Mouse (Mus musculus) liver, embryonic 14.5 days (tissue): ENCODE data around the gene Mknk1. TPM values are rescaled to one million over a fixed set of nuclear protein-coding genes. Genes with fewer than 3 reads are reported as not detected.

ENCODE experiments used
- ATAC-seq: fragments of 200-750 bp; cut with Nextera tagmentation; 2 replicates; pipeline ENCODE4 v1.8.0; 2017; ENCODE audit warnings: moderate number of reproducible peaks, mild to moderate bottlenecking, moderate library complexity; ENCODE audit not compliant: insufficient read depth
- DNase-seq, 3 experiments: peaks; one replicate each; pipeline ENCODE4 v3.0.0-alpha.2; 2012 to 2013; ENCODE audit warnings: low read depth in 3 of 3, low spot score in 3 of 3
- H3K27ac ChIP-seq: fragments of 300-500 bp; sonication (generic); 2 replicates; pipeline ENCODE4 v1.5.1; 2014; ENCODE audit warnings: moderate library complexity, mild to moderate bottlenecking, control low read depth, inconsistent platforms
- H3K27me3 ChIP-seq: fragments of 300-500 bp; sonication (generic); 2 replicates; pipeline ENCODE4 v1.6.1; 2014; ENCODE audit warnings: mild to moderate bottlenecking, low read length, moderate library complexity; ENCODE audit not compliant: control insufficient read depth, insufficient read depth
- H3K36me3 ChIP-seq: fragments of 300-500 bp; sonication (generic); replicated peaks from 2 replicates; pipeline ENCODE4 v1.6.1; 2014; ENCODE audit warnings: low read depth; ENCODE audit not compliant: control insufficient read depth, insufficient read depth
- H3K4me1 ChIP-seq, 2 experiments: fragments of 200-500 bp in 1 of 2; fragments of 300-500 bp in 1 of 2; sonication (generic) in 1 of 2; replicated peaks; 2 replicates each; pipeline ENCODE4 v1.6.1; 2012 to 2014; ENCODE audit warnings: antibody characterized with exemption in 1 of 2, inconsistent platforms in 1 of 2, low read length in 1 of 2; ENCODE audit not compliant: control insufficient read depth in 2 of 2, insufficient read depth in 2 of 2
- H3K4me2 ChIP-seq: fragments of 300-500 bp; sonication (generic); 2 replicates; pipeline ENCODE4 v1.6.1; 2014; ENCODE audit warnings: low read depth, mild to moderate bottlenecking, control low read depth, moderate library complexity
- H3K4me3 ChIP-seq, 2 experiments: fragments of 200-500 bp in 1 of 2; fragments of 300-500 bp in 1 of 2; sonication (generic) in 1 of 2; 2 replicates each; pipeline ENCODE4 v1.5.1; 2012 to 2014; ENCODE audit warnings: low read depth in 2 of 2, low read length in 2 of 2, mild to moderate bottlenecking in 2 of 2, control low read depth in 1 of 2, inconsistent platforms in 1 of 2, moderate library complexity in 1 of 2; ENCODE audit not compliant: insufficient read depth in 1 of 2
- H3K9ac ChIP-seq: fragments of 300-500 bp; sonication (generic); replicated peaks from 2 replicates; pipeline ENCODE4 v1.6.1; 2014; ENCODE audit warnings: mild to moderate bottlenecking, control low read depth, moderate library complexity
- H3K9me3 ChIP-seq: fragments of 300-500 bp; sonication (generic); 2 replicates; pipeline ENCODE4 v1.6.1; 2016; ENCODE audit warnings: low read length, mixed read lengths; ENCODE audit not compliant: control insufficient read depth
- CTCF ChIP-seq: IDR thresholded peaks from 2 replicates; pipeline ENCODE4 v1.5.1; 2016; ENCODE audit warnings: antibody characterized with exemption, low read depth, control low read depth
- EP300 ChIP-seq: IDR thresholded peaks from 2 replicates; pipeline ENCODE4 v1.6.1; 2016; ENCODE audit warnings: antibody characterized with exemption, low read depth
- WGBS: fragments of 180-500 bp; shearing (Covaris S2); extraction: QIAGEN DNeasy Blood & Tissue Kit; methylation state at CpG from one replicate; pipeline ENCODE4 v1.1.7; 2014; ENCODE audit not compliant: insufficient replicate concordance; 5-methylcytosine and 5-hydroxymethylcytosine counted together
- polyA plus RNA-seq, 2 experiments: library from polyadenylated mRNA; depleted of rRNA in 1 of 2; stranded (reverse) in 1 of 2; unstranded in 1 of 2; fragments of >200 nt; fragmentation: Nextera tagmentation in 1 of 2; extraction: Ambion mirVana in 1 of 2; gene quantifications; 2 replicates each; pipeline versions ENCODE4 v1.2.1 to v1.2.3; 2012 to 2014

The Mknk1 gene
- polyA plus RNA-seq, 2 experiments = 21.3 to 34.8 TPM

- no peak overlapping the region for H3K4me2 ChIP-seq
- H3K4me3 ChIP-seq = no peak overlapping the region
- peaks cover 10% of the 10 kb centered on the region for H3K27me3 ChIP-seq
- H3K27ac ChIP-seq = no peak overlapping the region
- TF ChIP-seq CTCF = no peak
- no peak for TF ChIP-seq EP300
- no peak for DNase-seq
- ATAC-seq = no peak
- 23% methylated on average over 12 of the region's 12 CpGs for WGBS
- H3K9ac ChIP-seq = no peak overlapping the region
- no peaks in the 10 kb centered on the region for H3K36me3 ChIP-seq
- no peaks in the 10 kb centered on the region for H3K4me1 ChIP-seq
- no peaks in the 10 kb centered on the region for H3K9me3 ChIP-seq
These were observed 65.4 kb downstream of the Mknk1 start for GRCm38 (mm10) chr4:115904375-115904774.

GRCm38 (mm10) chr4:115905701-115906100 is 66.7 kb downstream of the Mknk1 start:
- H3K4me3 ChIP-seq = no peak overlapping the region
- 19% methylated on average over 7 of the region's 7 CpGs for WGBS
- no peak for TF ChIP-seq CTCF
- TF ChIP-seq EP300 = no peak
- no peak overlapping the region for H3K27ac ChIP-seq
- no peak overlapping the region for H3K4me2 ChIP-seq
- H3K4me1 ChIP-seq = no peaks in the 10 kb centered on the region
- no peaks in the 10 kb centered on the region for H3K9me3 ChIP-seq
- H3K27me3 ChIP-seq = peaks cover 8% of the 10 kb centered on the region
- no peaks in the 10 kb centered on the region for H3K36me3 ChIP-seq
- DNase-seq = no peak
- H3K9ac ChIP-seq = no peak overlapping the region
- ATAC-seq = no peak

DNA sequence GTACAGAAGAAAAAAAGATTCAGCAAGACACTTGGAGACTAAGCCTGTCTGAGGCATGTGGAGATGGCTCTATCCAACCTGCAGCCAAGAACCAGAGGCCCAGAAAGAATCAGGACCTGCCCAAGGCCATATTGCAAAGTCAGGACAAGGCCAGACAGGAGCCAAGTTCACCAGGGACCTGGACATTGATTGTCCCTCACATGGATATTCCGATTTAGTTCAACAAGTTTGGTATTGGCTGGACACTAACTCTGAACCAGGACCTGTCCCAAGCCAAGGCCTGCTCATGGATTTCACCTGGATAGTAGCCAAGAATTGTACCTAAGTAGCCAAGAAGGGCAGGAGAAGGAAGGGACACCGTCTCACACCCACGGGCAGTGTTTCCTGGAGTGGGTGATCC is 67.8 kb downstream of the Mknk1 start:
- ATAC-seq (no peak), DNase-seq (no peak)
- Histone ChIP-seq H3K27ac (no peak overlapping the region), H3K27me3 (peaks cover 8% of the 10 kb centered on the region), H3K4me2 (no peak overlapping the region), H3K4me3 (no peak overlapping the region), H3K4me1 (no peaks in the 10 kb centered on the region), H3K9me3 (no peaks in the 10 kb centered on the region), H3K9ac (no peak overlapping the region), H3K36me3 (no peaks in the 10 kb centered on the region)
- 62% methylated on average over 3 of the region's 3 CpGs for WGBS
- TF ChIP-seq CTCF (no peak), EP300 (no peak)

- DNase-seq (no peak), ATAC-seq (no peak)
- Histone ChIP-seq H3K4me2 (no peak overlapping the region), H3K9me3 (no peaks in the 10 kb centered on the region), H3K4me1 (no peaks in the 10 kb centered on the region), H3K36me3 (no peaks in the 10 kb centered on the region), H3K27ac (no peak overlapping the region), H3K27me3 (peaks cover 8% of the 10 kb centered on the region), H3K9ac (no peak overlapping the region), H3K4me3 (no peak overlapping the region)
- 4% methylated on average over 1 of the region's 1 CpGs for WGBS
- no peak for TF ChIP-seq EP300
- TF ChIP-seq CTCF = no peak
These were observed 69.0 kb downstream of the Mknk1 start for GRCm38 (mm10) chr4:115907994-115908393.

DNA sequence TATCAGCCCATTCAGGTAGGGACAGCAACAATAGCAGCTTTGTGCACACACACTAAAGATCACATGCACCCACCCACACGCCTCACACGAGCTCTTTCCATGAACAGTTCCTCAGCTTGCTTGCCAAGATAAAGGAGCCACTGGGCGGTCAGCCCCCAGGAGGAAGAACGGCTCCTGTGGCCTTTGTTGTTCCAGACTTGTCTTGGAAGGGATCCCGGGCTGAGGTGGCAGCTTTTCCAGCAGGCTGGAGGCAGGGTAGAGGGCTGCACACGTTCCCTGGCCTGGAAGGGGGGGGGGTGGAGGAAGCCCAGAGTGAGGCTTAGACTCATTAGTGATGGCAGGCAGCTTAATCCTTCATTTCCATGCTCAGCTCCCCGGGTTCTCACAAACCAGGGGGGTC is 69.6 kb downstream of the Mknk1 start:
- DNase-seq (no peak), ATAC-seq (no peak)
- Histone ChIP-seq H3K4me3 (no peak overlapping the region), H3K27ac (no peak overlapping the region), H3K27me3 (peaks cover 8% of the 10 kb centered on the region), H3K9ac (no peak overlapping the region), H3K36me3 (no peaks in the 10 kb centered on the region), H3K4me2 (no peak overlapping the region), H3K4me1 (no peaks in the 10 kb centered on the region), H3K9me3 (no peaks in the 10 kb centered on the region)
- 24% methylated on average over 7 of the region's 7 CpGs for WGBS
- no peak for TF ChIP-seq EP300
- TF ChIP-seq CTCF = no peak

DNA sequence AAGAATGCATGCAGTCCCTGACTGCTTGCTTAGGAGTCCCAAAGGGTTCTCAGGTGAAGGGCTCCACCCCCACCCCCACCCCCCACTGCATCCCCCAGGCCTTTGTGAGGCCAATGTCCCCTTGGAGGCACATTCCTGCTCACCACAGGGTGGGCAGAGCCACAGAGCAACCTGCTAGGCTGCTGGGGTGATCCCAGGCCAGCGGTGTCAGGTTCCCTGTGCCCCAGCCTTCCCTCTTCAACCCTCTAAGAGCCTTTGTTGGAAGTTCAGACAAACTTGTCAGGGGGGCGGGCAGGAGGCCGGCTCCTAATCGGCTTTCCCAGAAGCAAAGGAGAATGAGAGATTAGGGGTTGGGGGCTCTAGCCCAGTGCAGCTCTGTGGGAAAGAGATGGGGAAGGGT is 72.6 kb downstream of the Mknk1 start:
- no peak for DNase-seq
- no peak overlapping the region for H3K4me2 ChIP-seq
- H3K4me1 ChIP-seq = no peaks in the 10 kb centered on the region
- no peaks in the 10 kb centered on the region for H3K36me3 ChIP-seq
- no peak overlapping the region for H3K4me3 ChIP-seq
- no peak overlapping the region for H3K9ac ChIP-seq
- peaks cover 8% of the 10 kb centered on the region for H3K27me3 ChIP-seq
- H3K27ac ChIP-seq = no peak overlapping the region
- no peak for ATAC-seq
- no peak for TF ChIP-seq CTCF
- TF ChIP-seq EP300 = no peak
- H3K9me3 ChIP-seq = no peaks in the 10 kb centered on the region
- 29% methylated on average over 4 of the region's 4 CpGs for WGBS
